Mouse (Mus musculus) heart, embryonic 16.5 days (tissue): ENCODE measurements around the gene Serpinb6a. TPM values are rescaled to one million over a fixed set of nuclear protein-coding genes. Genes with fewer than 3 reads are reported as not detected.
A peak's percentile ranks its signal among the peaks of the same experiment; 100 is the strongest.

Experiments used
- ATAC-seq: fragments of 200-750 bp; cut with Nextera tagmentation; replicated peaks from 2 replicates; pipeline ENCODE4 v1.8.0; 2017; ENCODE audit warnings: moderate number of reproducible peaks; ENCODE audit not compliant: insufficient read depth, low FRiP score; ENCODE audit errors: extremely low read depth
- H3K27ac ChIP-seq: fragments of 300-500 bp; sonication (generic); 2 replicates; pipeline ENCODE4 v1.5.1; 2014; ENCODE audit warnings: mild to moderate bottlenecking, low read length, control low read depth, moderate library complexity
- H3K27me3 ChIP-seq: fragments of 300-500 bp; sonication (generic); 2 replicates; pipeline ENCODE4 v1.6.1; 2014; ENCODE audit warnings: low read length, mixed read lengths; ENCODE audit not compliant: control insufficient read depth, insufficient read depth
- H3K36me3 ChIP-seq: fragments of 300-500 bp; sonication (generic); 2 replicates; pipeline ENCODE4 v1.6.1; 2014; ENCODE audit not compliant: control insufficient read depth, insufficient read depth
- H3K4me1 ChIP-seq: fragments of 300-500 bp; sonication (generic); 2 replicates; pipeline ENCODE4 v1.6.1; 2014; ENCODE audit warnings: low read length, mixed read lengths; ENCODE audit not compliant: control insufficient read depth, insufficient read depth
- H3K4me2 ChIP-seq: fragments of 300-500 bp; sonication (generic); 2 replicates; pipeline ENCODE4 v1.6.1; 2014; ENCODE audit warnings: low read depth, mild to moderate bottlenecking, control low read depth, low read length
- H3K4me3 ChIP-seq: fragments of 300-500 bp; sonication (generic); 2 replicates; pipeline ENCODE4 v1.5.1; 2014; ENCODE audit warnings: mild to moderate bottlenecking, control low read depth, low read length
- H3K9ac ChIP-seq: fragments of 300-500 bp; sonication (generic); 2 replicates; pipeline ENCODE4 v1.6.1; 2014; ENCODE audit warnings: low read length, control low read depth
- H3K9me3 ChIP-seq: fragments of 300-500 bp; sonication (generic); replicated peaks from 2 replicates; pipeline ENCODE4 v1.6.1; 2016; ENCODE audit warnings: low read length; ENCODE audit not compliant: control insufficient read depth
- WGBS: fragments of 180-500 bp; shearing (Covaris S2); extraction: QIAGEN DNeasy Blood & Tissue Kit; methylation state at CpG from one replicate; pipeline ENCODE4 v1.1.7; 2014; 5-methylcytosine and 5-hydroxymethylcytosine counted together
- polyA plus RNA-seq: library from polyadenylated mRNA; unstranded; fragments of >200 nt; fragmentation: Nextera tagmentation; extraction: Ambion mirVana; gene quantifications from 2 replicates; pipeline ENCODE4 v1.2.1, GENCODE M21; 2015

Serpinb6a gene
- polyA plus RNA-seq, 1 experiment from 2014 or later = 65.8 TPM

GRCm38 (mm10) chr13:34007234-34007633 lies 4.6 kb upstream of the Serpinb6a start:
- Histone ChIP-seq H3K9me3 (no peaks in the 10 kb centered on the region), H3K9ac (no peak overlapping the region), H3K4me1 (peaks cover 5% of the 10 kb centered on the region), H3K4me3 (no peak overlapping the region), H3K27ac (no peak overlapping the region), H3K27me3 (no peaks in the 10 kb centered on the region), H3K4me2 (no peak overlapping the region), H3K36me3 (peaks cover 14% of the 10 kb centered on the region; the same call in 1 of the 2 replicates)
- no peak for ATAC-seq
- WGBS = 66% methylated on average over 2 of the region's 2 CpGs

GRCm38 (mm10) chr13:34003058-34003457 lies 464 bp upstream of the Serpinb6a start:
- Histone ChIP-seq H3K27ac (peak overlapping the region; percentile 89; the same call in 1 of the 2 replicates), H3K4me1 (peaks cover 10% of the 10 kb centered on the region)
- WGBS = 2% methylated on average over 5 of the region's 5 CpGs

GRCm38 (mm10) chr13:33995197-33995596 lies 7.4 kb downstream of the Serpinb6a start:
- 13% methylated on average over 1 of the region's 1 CpGs for WGBS
- ATAC-seq = no peak; the same call in 1 of the 2 replicates
- H3K27ac ChIP-seq = no peak overlapping the region

More at GRCm38 (mm10) chr13:34003058-34003457, 464 bp upstream of the Serpinb6a start:
- H3K4me3 ChIP-seq = peak overlapping the region; percentile 98
- H3K4me2 ChIP-seq = peak overlapping the region; percentile 97
- H3K27me3 ChIP-seq = no peaks in the 10 kb centered on the region
- no peaks in the 10 kb centered on the region for H3K9me3 ChIP-seq
- no peak for ATAC-seq
- peak overlapping the region; percentile 98 for H3K9ac ChIP-seq
- H3K36me3 ChIP-seq = no peaks in the 10 kb centered on the region

GRCm38 (mm10) chr13:33989625-33990024 lies 13.0 kb downstream of the Serpinb6a start:
- H3K27ac ChIP-seq = no peak overlapping the region
- H3K9ac ChIP-seq = no peak overlapping the region
- no peak for ATAC-seq
- no peaks in the 10 kb centered on the region for H3K4me1 ChIP-seq
- H3K4me2 ChIP-seq = no peak overlapping the region
- H3K9me3 ChIP-seq = no peaks in the 10 kb centered on the region
- no peaks in the 10 kb centered on the region for H3K27me3 ChIP-seq
- 79% methylated on average over 5 of the region's 5 CpGs for whole genome bisulfite sequencing
- H3K36me3 ChIP-seq = peaks cover 18% of the 10 kb centered on the region
- H3K4me3 ChIP-seq = no peak overlapping the region

More at GRCm38 (mm10) chr13:33995197-33995596, 7.4 kb downstream of the Serpinb6a start:
- no peak overlapping the region for H3K4me2 ChIP-seq
- H3K4me3 ChIP-seq = no peak overlapping the region
- no peak overlapping the region for H3K9ac ChIP-seq
- H3K27me3 ChIP-seq = no peaks in the 10 kb centered on the region
- H3K9me3 ChIP-seq = no peaks in the 10 kb centered on the region
- no peaks in the 10 kb centered on the region for H3K4me1 ChIP-seq
- peaks cover 3% of the 10 kb centered on the region; the same call in 1 of the 2 replicates for H3K36me3 ChIP-seq

GRCm38 (mm10) chr13:33966574-33966973 lies 36.0 kb downstream of the Serpinb6a start:
- no peaks in the 10 kb centered on the region for H3K9me3 ChIP-seq
- no peaks in the 10 kb centered on the region for H3K27me3 ChIP-seq
- peaks cover 11% of the 10 kb centered on the region for H3K4me1 ChIP-seq
- no peak overlapping the region for H3K27ac ChIP-seq
- H3K4me2 ChIP-seq = no peak overlapping the region
- no peak overlapping the region for H3K9ac ChIP-seq
- ATAC-seq = no peak
- H3K4me3 ChIP-seq = no peak overlapping the region
- no peaks in the 10 kb centered on the region for H3K36me3 ChIP-seq

- no peaks in the 10 kb centered on the region for H3K9me3 ChIP-seq
- peak overlapping the region; percentile 67 for H3K4me2 ChIP-seq
- no peak for ATAC-seq
- H3K27ac ChIP-seq = no peak overlapping the region
- H3K4me3 ChIP-seq = peak overlapping the region; percentile 68; the same call in 1 of the 2 replicates
- 33% methylated on average over 4 of the region's 4 CpGs for WGBS
- H3K9ac ChIP-seq = peak overlapping the region; percentile 82; the same call in 1 of the 2 replicates
- H3K27me3 ChIP-seq = no peaks in the 10 kb centered on the region
- H3K4me1 ChIP-seq = peaks cover 11% of the 10 kb centered on the region
- no peaks in the 10 kb centered on the region for H3K36me3 ChIP-seq
These were observed 36.6 kb downstream of the Serpinb6a start for GRCm38 (mm10) chr13:33966025-33966412.

GRCm38 (mm10) chr13:33965056-33966024 lies 37.3 kb downstream of the Serpinb6a start:
- H3K4me3 ChIP-seq = peak overlapping the region; percentile 68
- peak; percentile 63 for ATAC-seq
- WGBS = 8% methylated on average over 14 of the region's 14 CpGs
- H3K9me3 ChIP-seq = no peaks in the 10 kb centered on the region
- H3K27me3 ChIP-seq = no peaks in the 10 kb centered on the region
- peak overlapping the region; percentile 67 for H3K4me2 ChIP-seq
- H3K27ac ChIP-seq = peak overlapping the region; percentile 99
- H3K36me3 ChIP-seq = no peaks in the 10 kb centered on the region
- peak overlapping the region; percentile 82 for H3K9ac ChIP-seq
- peaks cover 11% of the 10 kb centered on the region for H3K4me1 ChIP-seq

GRCm38 (mm10) chr13:33964206-33965046 lies 38.2 kb downstream of the Serpinb6a start, which contains the start of gene Nqo2:
Gene Nqo2 (plus strand): TSS chr13:33964687.
- H3K36me3 ChIP-seq = no peaks in the 10 kb centered on the region; the same call in 1 of the 2 replicates
- peak within 1 kb of the TSS; percentile 82 for H3K9ac ChIP-seq
- peaks cover 11% of the 10 kb centered on the region for H3K4me1 ChIP-seq
- H3K9me3 ChIP-seq = no peaks in the 10 kb centered on the region
- 2% methylated on average over 22 of the region's 22 CpGs for WGBS
- peak; percentile 90 for ATAC-seq
- H3K4me2 ChIP-seq = peak within 1 kb of the TSS; percentile 67
- peak within 1 kb of the TSS; percentile 99 for H3K27ac ChIP-seq
- H3K4me3 ChIP-seq = peak within 1 kb of the TSS; percentile 68
- H3K27me3 ChIP-seq = no peaks in the 10 kb centered on the region
